Mouse (Mus musculus) lung, embryonic 16.5 days (tissue): ENCODE data around the gene Exosc5. TPM values are rescaled to one million over a fixed set of nuclear protein-coding genes. Genes with fewer than 3 reads are reported as not detected.

Experiments
- ATAC-seq: fragments of 200-750 bp; cut with Nextera tagmentation; 2 replicates; pipeline ENCODE4 v1.8.0; 2017; ENCODE audit warnings: low read depth, mild to moderate bottlenecking, moderate library complexity
- H3K27ac ChIP-seq: fragments of 300-500 bp; sonication (generic); 2 replicates; pipeline ENCODE4 v1.5.1; 2014; ENCODE audit warnings: mild to moderate bottlenecking, control low read depth, low read length
- H3K27me3 ChIP-seq: fragments of 300-500 bp; sonication (generic); 2 replicates; pipeline ENCODE4 v1.6.1; 2014; ENCODE audit warnings: low read depth, low read length, mixed read lengths; ENCODE audit not compliant: control insufficient read depth, insufficient read depth
- H3K36me3 ChIP-seq: fragments of 300-500 bp; sonication (generic); 2 replicates; pipeline ENCODE4 v1.6.1; 2014; ENCODE audit warnings: low read length; ENCODE audit not compliant: control insufficient read depth, insufficient read depth
- H3K4me1 ChIP-seq: fragments of 300-500 bp; sonication (generic); replicated peaks from 2 replicates; pipeline ENCODE4 v1.6.1; 2014; ENCODE audit warnings: low read length, mixed read lengths; ENCODE audit not compliant: control insufficient read depth, insufficient read depth
- H3K4me2 ChIP-seq: fragments of 300-500 bp; sonication (generic); 2 replicates; pipeline ENCODE4 v1.6.1; 2014; ENCODE audit warnings: low read depth, low read length, control low read depth
- H3K4me3 ChIP-seq: fragments of 300-500 bp; sonication (generic); 2 replicates; pipeline ENCODE4 v1.5.1; 2014; ENCODE audit warnings: mild to moderate bottlenecking, low read length, control low read depth
- H3K9ac ChIP-seq: fragments of 300-500 bp; sonication (generic); 2 replicates; pipeline ENCODE4 v1.6.1; 2014; ENCODE audit warnings: low read length, control low read depth
- H3K9me3 ChIP-seq: fragments of 300-500 bp; sonication (generic); 2 replicates; pipeline ENCODE4 v1.6.1; 2016; ENCODE audit warnings: low read length; ENCODE audit not compliant: control insufficient read depth
- WGBS: fragments of 180-500 bp; shearing (Covaris S2); extraction: QIAGEN DNeasy Blood & Tissue Kit; methylation state at CpG from one replicate; pipeline ENCODE4 v1.1.7; 2014; 5-methylcytosine and 5-hydroxymethylcytosine counted together
- polyA plus RNA-seq: library from polyadenylated mRNA; unstranded; fragments of >200 nt; fragmentation: Nextera tagmentation; extraction: Ambion mirVana; gene quantifications from 2 replicates; pipeline ENCODE4 v1.2.1, GENCODE M21; 2015

Exosc5 gene
- 70.6 and 71.2 TPM in 2 replicates for polyA plus RNA-seq

DNA sequence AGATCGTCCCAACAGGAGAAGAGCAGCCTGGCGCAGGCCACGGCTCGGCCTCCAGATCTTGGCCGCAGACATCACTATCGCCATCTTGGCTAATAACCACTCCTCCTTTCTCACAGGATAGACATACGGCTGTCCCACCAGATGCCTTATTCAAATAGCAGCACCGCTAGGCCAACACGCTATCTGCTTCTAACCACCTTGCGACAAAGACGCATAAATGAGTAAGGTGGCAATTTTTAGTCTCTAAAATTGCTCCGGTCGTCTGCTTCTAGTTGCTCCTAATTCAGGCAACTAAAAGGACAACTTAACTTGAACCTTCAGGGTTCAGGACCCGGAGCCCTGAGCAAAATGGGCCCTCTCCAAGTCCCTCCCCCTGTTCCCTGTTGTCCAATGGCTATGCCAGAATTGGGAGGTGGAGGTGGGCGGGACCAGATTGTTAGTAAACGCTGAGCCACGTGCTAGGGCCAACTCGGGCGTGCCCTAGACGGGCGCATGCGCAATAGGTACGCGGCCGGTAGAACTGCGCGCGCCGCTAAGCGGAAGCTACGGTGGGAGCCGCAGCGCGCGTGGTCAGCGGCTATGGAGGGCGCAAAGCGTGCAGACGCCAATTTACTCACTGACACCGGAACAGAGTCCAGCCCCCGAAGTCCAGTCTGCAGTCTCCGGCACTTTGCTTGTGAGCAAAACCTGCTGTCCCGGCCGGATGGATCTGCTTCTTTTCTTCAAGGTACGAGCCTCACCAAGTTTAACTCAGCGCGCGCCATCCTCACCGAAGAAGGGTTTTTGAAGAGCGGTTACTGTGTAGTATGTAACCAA is at the start of gene Exosc5, which contains the start of gene Bckdha:
Gene Exosc5, plus strand, starts transcription at position 508 of the 816 bp plus-strand sequence.
Gene Bckdha, minus strand, starts transcription at position 325 of the 816 bp plus-strand sequence.
- Histone ChIP-seq H3K27ac (peak within 1 kb of the TSS; percentile 88), H3K4me3 (peak within 1 kb of the TSS; percentile 81), H3K27me3 (no peaks in the 10 kb centered on the region), H3K9ac (peak within 1 kb of the TSS; percentile 82), H3K4me2 (peak within 1 kb of the TSS; percentile 84), H3K4me1 (peaks cover 15% of the 10 kb centered on the region), H3K36me3 (0 out of 2 replicates have a peak, but pooled peaks cover 3% of the 10 kb centered on the region), H3K9me3 (no peaks in the 10 kb centered on the region)
- peak; percentile 99 for ATAC-seq
- under 1% methylated on average over 50 of the region's 50 CpGs for WGBS

DNA sequence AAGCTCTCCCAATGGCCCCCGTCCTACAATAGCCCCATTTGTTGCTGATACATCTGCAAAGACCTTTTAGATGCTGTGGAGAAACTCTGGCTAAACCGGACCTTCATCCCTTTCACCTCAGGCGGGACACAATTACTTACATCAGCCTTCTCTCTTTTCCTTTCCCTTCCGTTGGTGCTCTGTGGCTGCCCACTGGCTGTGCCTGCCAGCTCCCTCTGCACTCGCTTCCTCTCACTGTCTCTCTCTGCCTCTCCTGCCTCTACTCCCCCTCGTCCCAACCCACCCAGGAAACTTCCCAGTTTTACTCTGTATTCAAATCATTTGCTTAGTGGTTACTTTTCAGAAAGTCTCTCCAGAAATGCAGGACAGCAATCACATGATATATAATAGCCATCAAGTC is 48.9 kb upstream of the Exosc5 start:
- H3K9me3 ChIP-seq = no peaks in the 10 kb centered on the region
- H3K9ac ChIP-seq = no peak overlapping the region
- H3K4me3 ChIP-seq = no peak overlapping the region
- no peak overlapping the region for H3K4me2 ChIP-seq
- H3K36me3 ChIP-seq = no peaks in the 10 kb centered on the region
- no peaks in the 10 kb centered on the region for H3K4me1 ChIP-seq
- ATAC-seq = no peak
- no peaks in the 10 kb centered on the region; the same call in 1 of the 2 replicates for H3K27me3 ChIP-seq
- 32% methylated on average over 6 of the region's 6 CpGs for WGBS
- no peak overlapping the region for H3K27ac ChIP-seq

GRCm38 (mm10) chr7:25611501-25611900 is 47.5 kb upstream of the Exosc5 start:
- Histone ChIP-seq H3K9ac (no peak overlapping the region), H3K36me3 (no peaks in the 10 kb centered on the region), H3K4me1 (no peaks in the 10 kb centered on the region), H3K4me3 (no peak overlapping the region), H3K9me3 (no peaks in the 10 kb centered on the region), H3K27ac (no peak overlapping the region), H3K4me2 (no peak overlapping the region), H3K27me3 (no peaks in the 10 kb centered on the region; the same call in 1 of the 2 replicates)
- ATAC-seq = no peak
- 30% methylated on average over 7 of the region's 7 CpGs for WGBS

- Histone ChIP-seq H3K27ac (no peak overlapping the region), H3K4me1 (no peaks in the 10 kb centered on the region; the same call in 1 of the 2 replicates), H3K9me3 (no peaks in the 10 kb centered on the region), H3K4me2 (no peak overlapping the region), H3K4me3 (no peak overlapping the region), H3K27me3 (no peaks in the 10 kb centered on the region; the same call in 1 of the 2 replicates), H3K9ac (no peak overlapping the region), H3K36me3 (no peaks in the 10 kb centered on the region)
- WGBS = 90% methylated on average over 5 of the region's 5 CpGs
- no peak for ATAC-seq
Measured at GRCm38 (mm10) chr7:25614086-25614485, 44.9 kb upstream of the Exosc5 start.

GRCm38 (mm10) chr7:25614831-25615705 is 43.9 kb upstream of the Exosc5 start:
- H3K4me1 ChIP-seq = no peaks in the 10 kb centered on the region; the same call in 1 of the 2 replicates
- H3K27me3 ChIP-seq = no peaks in the 10 kb centered on the region; the same call in 1 of the 2 replicates
- H3K9ac ChIP-seq = no peak overlapping the region
- H3K4me3 ChIP-seq = no peak overlapping the region
- WGBS = 68% methylated on average over 21 of the region's 21 CpGs
- no peaks in the 10 kb centered on the region for H3K9me3 ChIP-seq
- H3K36me3 ChIP-seq = no peaks in the 10 kb centered on the region
- ATAC-seq = no peak
- no peak overlapping the region for H3K27ac ChIP-seq
- H3K4me2 ChIP-seq = no peak overlapping the region

DNA sequence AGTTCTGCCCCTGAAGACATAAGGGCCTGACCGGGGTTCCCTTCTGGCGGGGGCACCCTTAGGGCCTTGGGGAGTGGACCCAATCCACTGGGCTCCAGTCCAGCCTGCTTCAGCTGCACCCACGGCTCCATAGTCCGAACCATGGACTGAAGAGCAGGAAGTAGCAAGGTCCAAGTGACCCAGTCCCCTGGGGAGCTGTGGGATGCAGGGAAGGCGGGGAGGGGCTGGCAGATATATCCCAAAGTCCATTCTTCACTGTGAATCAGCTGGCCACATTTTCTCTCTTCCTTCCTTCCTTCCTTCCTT is 43.3 kb upstream of the Exosc5 start, which contains the start of gene Erich4:
Gene Erich4, minus strand, starts transcription at position 187 of the 306 bp plus-strand sequence.
- Histone ChIP-seq H3K4me3 (no peak within 1 kb of the TSS), H3K27me3 (no peaks in the 10 kb centered on the region; the same call in 1 of the 2 replicates), H3K4me2 (no peak within 1 kb of the TSS), H3K4me1 (no peaks in the 10 kb centered on the region; the same call in 1 of the 2 replicates), H3K27ac (no peak within 1 kb of the TSS), H3K9me3 (no peaks in the 10 kb centered on the region), H3K36me3 (no peaks in the 10 kb centered on the region), H3K9ac (no peak within 1 kb of the TSS)
- no peak for ATAC-seq
- 72% methylated on average over 5 of the region's 5 CpGs for WGBS

GRCm38 (mm10) chr7:25617376-25618160 is 41.4 kb upstream of the Exosc5 start:
- no peak overlapping the region for H3K4me2 ChIP-seq
- no peak overlapping the region for H3K4me3 ChIP-seq
- H3K27ac ChIP-seq = no peak overlapping the region
- no peaks in the 10 kb centered on the region for H3K9me3 ChIP-seq
- no peaks in the 10 kb centered on the region for H3K36me3 ChIP-seq
- no peaks in the 10 kb centered on the region; the same call in 1 of the 2 replicates for H3K4me1 ChIP-seq
- ATAC-seq = no peak
- 82% methylated on average over 10 of the region's 10 CpGs for WGBS
- H3K9ac ChIP-seq = no peak overlapping the region
- H3K27me3 ChIP-seq = no peaks in the 10 kb centered on the region

- no peaks in the 10 kb centered on the region for H3K9me3 ChIP-seq
- no peaks in the 10 kb centered on the region; the same call in 1 of the 2 replicates for H3K4me1 ChIP-seq
- no peaks in the 10 kb centered on the region for H3K36me3 ChIP-seq
- WGBS = 1% methylated on average over 53 of the region's 53 CpGs
- peak within 1 kb of the TSS; percentile 69 for H3K4me3 ChIP-seq
- H3K4me2 ChIP-seq = peak within 1 kb of the TSS; percentile 70
- no peaks in the 10 kb centered on the region for H3K27me3 ChIP-seq
- peak within 1 kb of the TSS; percentile 70 for H3K9ac ChIP-seq
- ATAC-seq = peak; percentile 94
- H3K27ac ChIP-seq = 0 out of 2 replicates have a peak within 1 kb of the TSS, but pooled peaks have one; percentile 12
Measured at GRCm38 (mm10) chr7:25618865-25619721, 39.9 kb upstream of the Exosc5 start, which contains the start of gene Dmac2. Gene Dmac2, plus strand, starts transcription at chr7:25619414.
